Mouse (Mus musculus) stomach, embryonic 14.5 days (tissue): Measurements from ENCODE around the gene Smg7. TPM values are rescaled to one million over a fixed set of nuclear protein-coding genes. Genes with fewer than 3 reads are reported as not detected.

Experiments
- ATAC-seq: fragments of 200-750 bp; cut with Nextera tagmentation; 2 replicates; pipeline ENCODE4 v1.8.0; 2017; ENCODE audit warnings: low read depth, moderate TSS enrichment; ENCODE audit not compliant: insufficient number of reproducible peaks, insufficient read depth, low FRiP score
- H3K27ac ChIP-seq: fragments of 300-500 bp; sonication (generic); 2 replicates; pipeline ENCODE4 v1.5.1; 2014; ENCODE audit warnings: mild to moderate bottlenecking, low read length, moderate library complexity, mixed read lengths
- H3K27me3 ChIP-seq: fragments of 300-500 bp; sonication (generic); 2 replicates; pipeline ENCODE4 v1.6.1; 2014; ENCODE audit warnings: low read length, control low read depth, mixed read lengths; ENCODE audit not compliant: control insufficient read depth, insufficient read depth
- H3K36me3 ChIP-seq: fragments of 300-500 bp; sonication (generic); 2 replicates; pipeline ENCODE4 v1.6.1; 2014; ENCODE audit warnings: mild to moderate bottlenecking, control low read depth, low read length, moderate library complexity, mixed read lengths; ENCODE audit not compliant: control insufficient read depth, insufficient read depth
- H3K4me1 ChIP-seq: fragments of 300-500 bp; sonication (generic); 2 replicates; pipeline ENCODE4 v1.6.1; 2014; ENCODE audit warnings: low read length, control low read depth, mixed read lengths; ENCODE audit not compliant: control insufficient read depth, insufficient read depth
- H3K4me2 ChIP-seq: fragments of 300-500 bp; sonication (generic); replicated peaks from 2 replicates; pipeline ENCODE4 v1.6.1; 2014; ENCODE audit warnings: low read depth, low read length, control low read depth
- H3K4me3 ChIP-seq: fragments of 300-500 bp; sonication (generic); 2 replicates; pipeline ENCODE4 v1.5.1; 2014; ENCODE audit warnings: low read depth, low read length, control low read depth
- H3K9ac ChIP-seq: fragments of 300-500 bp; sonication (generic); replicated peaks from 2 replicates; pipeline ENCODE4 v1.6.1; 2014; ENCODE audit warnings: low read depth, mild to moderate bottlenecking, control low read depth, low read length, moderate library complexity, mixed read lengths
- H3K9me3 ChIP-seq: fragments of 300-500 bp; sonication (generic); 2 replicates; pipeline ENCODE4 v1.6.1; 2016; ENCODE audit warnings: low read depth, low read length, control low read depth; ENCODE audit not compliant: control insufficient read depth
- WGBS: fragments of 180-500 bp; shearing (Covaris S2); extraction: QIAGEN DNeasy Blood & Tissue Kit; methylation state at CpG from one replicate; pipeline ENCODE4 v1.1.7; 2014; 5-methylcytosine and 5-hydroxymethylcytosine counted together
- polyA plus RNA-seq: library from polyadenylated mRNA; unstranded; fragments of >200 nt; fragmentation: Nextera tagmentation; extraction: Ambion mirVana; gene quantifications from 2 replicates; pipeline ENCODE4 v1.2.1, GENCODE M21; 2014

Smg7 gene
- polyA plus RNA-seq, 1 experiment from 2014 or later = 37.7 TPM

GRCm38 (mm10) chr1:152820911-152821695 lies 81.3 kb downstream of the Smg7 start:
- Histone ChIP-seq H3K27me3 (no peaks in the 10 kb centered on the region), H3K36me3 (no peaks in the 10 kb centered on the region), H3K9ac (no peak overlapping the region), H3K9me3 (no peaks in the 10 kb centered on the region), H3K4me1 (peaks cover 4% of the 10 kb centered on the region; the same call in 1 of the 2 replicates), H3K4me3 (no peak overlapping the region), H3K27ac (no peak overlapping the region), H3K4me2 (no peak overlapping the region)
- ATAC-seq = no peak
- WGBS = 79% methylated on average over 7 of the region's 7 CpGs

- H3K9ac ChIP-seq = no peak overlapping the region
- no peaks in the 10 kb centered on the region for H3K27me3 ChIP-seq
- H3K4me3 ChIP-seq = no peak overlapping the region
- H3K4me2 ChIP-seq = no peak overlapping the region
- H3K4me1 ChIP-seq = peaks cover 12% of the 10 kb centered on the region; the same call in 1 of the 2 replicates
- ATAC-seq = no peak
- no peaks in the 10 kb centered on the region for H3K36me3 ChIP-seq
- no peak overlapping the region for H3K27ac ChIP-seq
- no peaks in the 10 kb centered on the region for H3K9me3 ChIP-seq
- WGBS = 76% methylated on average over 6 of the region's 6 CpGs
These were observed 82.9 kb downstream of the Smg7 start for GRCm38 (mm10) chr1:152819558-152819957.

GRCm38 (mm10) chr1:152817794-152818193 lies 84.7 kb downstream of the Smg7 start:
- WGBS = 60% methylated on average over 10 of the region's 10 CpGs
- Histone ChIP-seq H3K36me3 (no peaks in the 10 kb centered on the region), H3K9ac (no peak overlapping the region), H3K27me3 (no peaks in the 10 kb centered on the region), H3K27ac (no peak overlapping the region), H3K4me1 (peaks cover 12% of the 10 kb centered on the region; the same call in 1 of the 2 replicates), H3K9me3 (no peaks in the 10 kb centered on the region), H3K4me2 (no peak overlapping the region), H3K4me3 (no peak overlapping the region)
- no peak for ATAC-seq

GRCm38 (mm10) chr1:152817027-152817769 lies 85.2 kb downstream of the Smg7 start:
- H3K27ac ChIP-seq = no peak overlapping the region
- no peak for ATAC-seq
- 31% methylated on average over 12 of the region's 12 CpGs for WGBS

GRCm38 (mm10) chr1:152815265-152815701 lies 87.2 kb downstream of the Smg7 start:
- 26% methylated on average over 7 of the region's 7 CpGs for WGBS
- H3K27ac ChIP-seq = no peak overlapping the region
- H3K4me2 ChIP-seq = no peak overlapping the region; the same call in 1 of the 2 replicates
- H3K9ac ChIP-seq = no peak overlapping the region
- H3K27me3 ChIP-seq = no peaks in the 10 kb centered on the region
- peak; percentile 81 for ATAC-seq
- H3K4me3 ChIP-seq = no peak overlapping the region
- no peaks in the 10 kb centered on the region for H3K36me3 ChIP-seq
- no peaks in the 10 kb centered on the region for H3K9me3 ChIP-seq
- peaks cover 12% of the 10 kb centered on the region; the same call in 1 of the 2 replicates for H3K4me1 ChIP-seq

More at GRCm38 (mm10) chr1:152817027-152817769, 85.2 kb downstream of the Smg7 start:
- Histone ChIP-seq H3K9me3 (no peaks in the 10 kb centered on the region), H3K4me1 (peaks cover 12% of the 10 kb centered on the region; the same call in 1 of the 2 replicates), H3K36me3 (no peaks in the 10 kb centered on the region), H3K27me3 (no peaks in the 10 kb centered on the region), H3K4me2 (no peak overlapping the region), H3K9ac (no peak overlapping the region), H3K4me3 (no peak overlapping the region)

GRCm38 (mm10) chr1:152810533-152811439 lies 91.7 kb downstream of the Smg7 start:
- no peak for ATAC-seq
- no peak overlapping the region for H3K27ac ChIP-seq
- H3K9me3 ChIP-seq = no peaks in the 10 kb centered on the region
- no peak overlapping the region for H3K4me2 ChIP-seq
- whole genome bisulfite sequencing = 77% methylated on average over 13 of the region's 13 CpGs
- no peaks in the 10 kb centered on the region for H3K36me3 ChIP-seq
- H3K9ac ChIP-seq = no peak overlapping the region
- H3K4me1 ChIP-seq = peaks cover 8% of the 10 kb centered on the region; the same call in 1 of the 2 replicates
- H3K27me3 ChIP-seq = no peaks in the 10 kb centered on the region
- no peak overlapping the region for H3K4me3 ChIP-seq

GRCm38 (mm10) chr1:152809541-152810252 lies 92.7 kb downstream of the Smg7 start:
- H3K36me3 ChIP-seq = no peaks in the 10 kb centered on the region
- ATAC-seq = peak; percentile 82; the same call in 1 of the 2 replicates
- WGBS = 33% methylated on average over 8 of the region's 8 CpGs
- no peak overlapping the region for H3K4me3 ChIP-seq
- H3K4me1 ChIP-seq = no peaks in the 10 kb centered on the region
- no peak overlapping the region for H3K4me2 ChIP-seq
- no peak overlapping the region for H3K9ac ChIP-seq
- H3K9me3 ChIP-seq = no peaks in the 10 kb centered on the region
- no peak overlapping the region for H3K27ac ChIP-seq
- H3K27me3 ChIP-seq = no peaks in the 10 kb centered on the region
